Mouse (Mus musculus) gastrocnemius, adult 2 months (tissue): ENCODE measurements around the gene Rgl1. TPM values are rescaled to one million over a fixed set of nuclear protein-coding genes. Genes with fewer than 3 reads are reported as not detected.
A peak's percentile ranks its signal among the peaks of the same experiment; 100 is the strongest.

Experiments
- DNase-seq: peaks from one replicate; pipeline ENCODE4 v3.0.0; 2022
- H3K27ac ChIP-seq: fragments of 200-600 bp; 2 replicates; pipeline ENCODE4 v1.8.1; 2022; ENCODE audit warnings: mild to moderate bottlenecking
- H3K4me3 ChIP-seq: fragments of 200-600 bp; 2 replicates; pipeline ENCODE4 v1.8.1; 2022; ENCODE audit warnings: mild to moderate bottlenecking, moderate library complexity
- CTCF ChIP-seq: fragments of 200-600 bp; IDR thresholded peaks from 2 replicates; pipeline ENCODE4 v1.8.1; 2022; ENCODE audit warnings: antibody characterized with exemption, mild to moderate bottlenecking, moderate library complexity
- intact Hi-C: fragments of 180-260 bp; cut with DNase I; formaldehyde crosslinking; loops from one replicate; pipeline ENCODE4 v1.15.1; 2025
- total RNA-seq, 2 experiments: library from RNA; stranded (reverse); gene quantifications; 2 replicates each; pipeline ENCODE4 v1.2.3; 2021

Rgl1 gene
- total RNA-seq, 2 experiments from 2014 or later: 9.7 to 10.2 TPM

GRCm38 (mm10) chr1:152614743-152615380, 151.3 kb downstream of the Rgl1 start:
- no peak for TF ChIP-seq CTCF
- peak; percentile 10 for DNase-seq
- Histone ChIP-seq H3K27ac (peak overlapping the region; percentile 58), H3K4me3 (peak overlapping the region; percentile 11; the same call in 1 of the 2 replicates)
- intact Hi-C loops: loop anchor here (5.0 kb wide), 1 partner anchor 38 kb away; no protein-coding TSS in a partner anchor

GRCm38 (mm10) chr1:152613158-152613857, 152.8 kb downstream of the Rgl1 start:
- TF ChIP-seq CTCF: no peak
- DNase-seq: peak; percentile 23
- peak overlapping the region; percentile 58 for H3K27ac ChIP-seq
- intact Hi-C loops: loop anchor here (5.0 kb wide), 1 partner anchor 36 kb away; no protein-coding TSS in a partner anchor
- peak overlapping the region; percentile 14 for H3K4me3 ChIP-seq

- DNase-seq: peak; percentile 15
- Histone ChIP-seq H3K27ac (peak overlapping the region; percentile 58), H3K4me3 (peak overlapping the region; percentile 14)
- intact Hi-C loops: loop anchor here (5.0 kb wide), 1 partner anchor 35 kb away; no protein-coding TSS in a partner anchor
- TF ChIP-seq CTCF: no peak
Observed at GRCm38 (mm10) chr1:152612535-152613157, 153.5 kb downstream of the Rgl1 start.

GRCm38 (mm10) chr1:152609547-152609946, 156.6 kb downstream of the Rgl1 start:
- intact Hi-C loops: no loop called here
- Histone ChIP-seq H3K4me3 (no peak overlapping the region), H3K27ac (peak overlapping the region; percentile 58)
- DNase-seq: peak; percentile 20
- TF ChIP-seq CTCF: no peak

DNA sequence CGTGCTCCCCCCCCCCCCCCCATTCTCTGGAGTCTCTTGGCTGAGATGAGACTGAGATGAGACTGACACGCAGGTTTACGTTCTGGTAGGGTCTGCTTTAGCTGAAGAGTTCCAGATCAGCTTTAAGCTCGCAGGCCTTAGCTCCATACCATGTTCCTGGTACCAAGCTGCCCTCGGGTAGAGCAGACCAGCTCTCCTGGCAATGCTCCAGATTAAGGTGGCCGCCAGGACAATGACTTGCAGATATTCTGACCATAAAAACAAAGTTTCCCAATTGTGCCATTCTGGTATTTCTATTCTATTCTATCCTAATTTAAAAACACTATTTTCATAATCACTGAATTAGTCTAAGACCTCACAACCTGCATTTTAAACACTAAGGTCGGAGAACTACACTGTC, 157.1 kb downstream of the Rgl1 start:
- intact Hi-C loops: no loop called here
- Histone ChIP-seq H3K27ac (peak overlapping the region; percentile 58), H3K4me3 (no peak overlapping the region)
- no peak for TF ChIP-seq CTCF
- peak; percentile 28 for DNase-seq

DNA sequence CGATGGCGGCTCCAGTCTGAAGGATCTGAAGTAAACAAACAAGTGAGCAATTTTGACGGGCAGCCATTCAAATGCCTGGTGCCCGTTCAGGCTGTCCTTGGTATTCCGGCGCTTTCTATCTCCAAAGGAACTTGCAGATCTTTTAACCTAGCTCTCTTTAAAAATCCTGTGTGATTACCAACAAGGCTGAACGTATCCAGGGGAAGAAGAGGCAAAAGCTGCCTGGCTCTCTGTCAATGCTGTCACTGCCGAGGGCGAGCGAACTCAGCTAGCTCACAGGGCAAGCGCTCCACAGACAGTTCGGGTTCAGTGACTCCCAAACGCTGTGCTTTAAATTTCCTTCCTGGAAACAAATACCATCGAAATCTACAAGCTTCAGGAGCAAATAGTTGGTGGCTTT, 158.4 kb downstream of the Rgl1 start:
- intact Hi-C loops: no loop called here

GRCm38 (mm10) chr1:152606727-152607126, 159.4 kb downstream of the Rgl1 start:
- no peak for DNase-seq
- peak overlapping the region; percentile 30; the same call in 1 of the 2 replicates for H3K4me3 ChIP-seq
- TF ChIP-seq CTCF: no peak
- intact Hi-C loops: no loop called here
- peak overlapping the region; percentile 79 for H3K27ac ChIP-seq

More for the DNA sequence above, 158.4 kb downstream of the Rgl1 start:
- DNase-seq: peak; percentile 41
- no peak for TF ChIP-seq CTCF
- H3K4me3 ChIP-seq: peak overlapping the region; percentile 22
- H3K27ac ChIP-seq: peak overlapping the region; percentile 79

DNA sequence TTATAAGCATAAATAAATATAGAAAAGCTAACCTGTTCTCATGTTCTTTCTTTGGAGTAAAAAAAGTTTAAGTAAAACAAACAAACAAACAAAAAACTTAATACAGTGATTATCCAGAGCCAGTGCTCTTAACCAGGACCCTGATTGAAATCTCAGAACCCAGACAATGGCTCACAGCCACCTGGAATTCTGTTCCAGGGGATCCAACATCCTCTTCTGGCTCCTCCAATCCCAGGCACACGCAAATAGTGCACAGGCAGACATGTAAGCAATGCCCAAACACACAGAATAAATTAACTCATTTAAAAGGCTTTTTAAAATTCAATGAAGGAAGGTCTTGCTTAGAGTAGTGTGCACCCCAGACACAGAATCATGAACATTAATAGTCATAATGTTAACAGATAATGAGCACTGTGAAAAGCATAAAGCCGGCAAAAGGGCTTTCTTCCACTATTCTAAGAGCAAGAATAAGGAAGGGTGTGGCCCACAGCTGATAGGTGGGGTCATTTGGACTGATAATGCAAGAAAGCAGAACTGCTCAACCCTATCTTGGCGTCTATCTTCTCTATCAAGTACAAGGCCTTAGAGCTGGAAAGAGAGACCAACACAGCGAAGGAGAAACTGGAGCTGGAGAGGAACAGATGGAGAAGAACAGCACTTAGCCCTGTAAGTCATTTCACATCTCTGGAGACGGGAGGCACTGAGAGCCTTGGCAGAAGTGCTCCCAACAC, 160.1 kb downstream of the Rgl1 start:
- peak; percentile 29 for DNase-seq

DNA sequence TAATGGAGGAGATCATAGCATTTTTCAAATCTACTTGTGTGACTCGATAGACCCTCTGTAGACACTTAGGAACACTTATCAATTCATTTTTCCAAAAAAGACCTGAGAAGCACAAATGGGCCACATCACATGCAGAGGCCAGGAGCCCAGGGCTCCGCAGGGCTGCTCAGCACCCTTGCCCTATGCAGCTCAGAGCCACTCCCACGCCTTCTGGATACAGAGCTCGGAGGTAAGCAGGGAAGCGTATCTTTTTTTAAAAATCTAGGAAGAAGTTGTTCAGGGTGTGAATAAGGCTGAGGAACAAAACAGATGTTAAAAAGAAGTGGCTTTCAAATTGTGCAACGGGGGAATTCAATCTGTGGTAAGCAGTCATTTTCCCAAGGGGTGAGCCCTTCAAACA, 162.0 kb downstream of the Rgl1 start:
- no peak for TF ChIP-seq CTCF
- intact Hi-C loops: no loop called here
- H3K4me3 ChIP-seq: no peak overlapping the region; the same call in 1 of the 2 replicates
- H3K27ac ChIP-seq: peak overlapping the region; percentile 79
- no peak for DNase-seq

More for the DNA sequence above, 160.1 kb downstream of the Rgl1 start:
- Histone ChIP-seq H3K4me3 (peak overlapping the region; percentile 30; the same call in 1 of the 2 replicates), H3K27ac (peak overlapping the region; percentile 79)
- intact Hi-C loops: no loop called here
- no peak for TF ChIP-seq CTCF

DNA sequence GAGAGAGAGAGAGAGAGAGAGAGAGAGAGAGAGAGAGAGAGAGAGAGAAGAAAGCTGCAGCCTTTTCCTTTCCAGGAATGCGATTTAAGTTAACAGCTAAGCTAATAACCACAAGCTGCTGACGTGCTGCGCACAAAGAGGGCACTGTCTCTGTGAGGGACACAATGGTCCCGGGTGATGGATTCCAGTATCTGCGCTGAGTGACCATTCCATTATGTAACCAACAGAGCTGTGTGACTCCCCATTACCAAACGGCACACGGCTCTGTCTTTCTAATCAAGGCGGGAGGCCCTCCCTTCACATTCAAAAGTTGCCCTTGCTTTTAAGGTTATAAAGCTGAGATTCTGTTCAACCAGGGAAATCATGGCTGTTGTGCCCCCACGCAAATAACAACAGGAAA, 162.5 kb downstream of the Rgl1 start:
- intact Hi-C loops: no loop called here
- H3K4me3 ChIP-seq: no peak overlapping the region; the same call in 1 of the 2 replicates
- DNase-seq: no peak
- no peak for TF ChIP-seq CTCF
- peak overlapping the region; percentile 79 for H3K27ac ChIP-seq

DNA sequence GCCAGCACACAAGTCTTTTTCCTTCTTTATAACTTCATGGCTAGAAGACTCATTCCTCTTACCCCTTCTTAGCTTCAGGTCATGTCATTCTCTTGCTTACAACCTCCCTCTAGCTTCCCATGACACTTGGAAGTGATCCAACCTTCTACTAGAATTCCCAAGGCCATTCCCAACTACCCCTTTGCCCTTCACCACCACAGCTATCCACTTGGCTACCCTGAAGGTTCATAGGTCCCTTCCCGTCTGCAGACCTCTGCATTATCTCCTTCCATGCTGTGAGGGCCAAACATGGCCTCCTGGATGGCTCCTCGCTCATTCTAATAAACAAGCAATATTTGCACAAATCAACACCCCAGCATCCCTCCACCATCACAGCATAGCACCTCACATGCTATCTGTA, 165.7 kb downstream of the Rgl1 start:
- TF ChIP-seq CTCF: no peak
- intact Hi-C loops: no loop called here

GRCm38 (mm10) chr1:152599347-152599746, 166.8 kb downstream of the Rgl1 start:
- peak overlapping the region; percentile 28; the same call in 1 of the 2 replicates for H3K4me3 ChIP-seq
- TF ChIP-seq CTCF: no peak
- intact Hi-C loops: no loop called here
- H3K27ac ChIP-seq: peak overlapping the region; percentile 75
- no peak for DNase-seq

More for the DNA sequence above, 165.7 kb downstream of the Rgl1 start:
- DNase-seq: no peak
- Histone ChIP-seq H3K27ac (peak overlapping the region; percentile 75), H3K4me3 (no peak overlapping the region)
